Mouse (Mus musculus) brain, embryonic 14.5 days (tissue): ENCODE results near the gene Tex38.

ENCODE experiments used
- CTCF ChIP-seq: fragments of 200-500 bp; IDR thresholded peaks from 2 replicates; pipeline ENCODE4 v1.5.1; 2012; ENCODE audit warnings: inconsistent platforms, mild to moderate bottlenecking, moderate library complexity, borderline replicate concordance; ENCODE audit not compliant: insufficient read depth, insufficient read length; ENCODE audit errors: extremely low read depth
- POLR2A ChIP-seq: fragments of 200-500 bp; IDR thresholded peaks from 2 replicates; pipeline ENCODE4 v1.6.1; 2012; ENCODE audit warnings: mild to moderate bottlenecking, inconsistent platforms, borderline replicate concordance; ENCODE audit not compliant: poor library complexity, insufficient read depth, insufficient read length, severe bottlenecking; ENCODE audit errors: extremely low read depth

- TF ChIP-seq CTCF, result no peak
- no peak for TF ChIP-seq POLR2A
Observed at GRCm38 (mm10) chr4:115749336-115749735, 31.5 kb downstream of the Tex38 start.
